Mouse (Mus musculus) CH12.LX (cell line): ENCODE results near the gene Kyat1. TPM values are rescaled to one million over a fixed set of nuclear protein-coding genes. Genes with fewer than 3 reads are reported as not detected.

ENCODE experiments used
- DNase-seq: peaks from one replicate; pipeline ENCODE4 v3.0.0-alpha.2; 2013; ENCODE audit errors: extremely low read depth
- H3K27ac ChIP-seq: 2 replicates; pipeline ENCODE4 v1.5.1; 2012; ENCODE audit warnings: low read depth, mild to moderate bottlenecking, control low read depth, moderate library complexity; ENCODE audit not compliant: insufficient read depth
- H3K27me3 ChIP-seq: replicated peaks from 2 replicates; pipeline ENCODE3; 2012; ENCODE audit warnings: inconsistent platforms
- H3K36me3 ChIP-seq, 2 experiments: replicated peaks in 1 of 2; 2 replicates each; pipeline versions ENCODE3 to v1.6.1; 2012; ENCODE audit warnings: inconsistent platforms in 1 of 2, low read length in 1 of 2, mild to moderate bottlenecking in 1 of 2, mixed read lengths in 1 of 2, moderate library complexity in 1 of 2; ENCODE audit not compliant: control insufficient read depth in 1 of 2, insufficient read depth in 1 of 2
- H3K4me1 ChIP-seq, 2 experiments: 2 replicates each; pipeline ENCODE4 v1.6.1; 2012; ENCODE audit warnings: inconsistent platforms in 1 of 2, moderate library complexity in 1 of 2; ENCODE audit not compliant: insufficient read depth in 2 of 2, control insufficient read depth in 1 of 2
- H3K4me2 ChIP-seq: 2 replicates; pipeline ENCODE4 v1.6.1; 2012; ENCODE audit warnings: low read depth, mild to moderate bottlenecking, control low read depth; ENCODE audit not compliant: poor library complexity, insufficient read depth, severe bottlenecking
- H3K4me3 ChIP-seq, 3 experiments: fragments of 150-350 bp in 1 of 3; sonication (generic) in 1 of 3; replicated peaks in 1 of 3; 2 replicates each; pipeline versions ENCODE3 to v1.5.1; 2011 to 2012; ENCODE audit warnings: low read depth in 2 of 3, low read length in 2 of 3, mild to moderate bottlenecking in 2 of 3, moderate library complexity in 2 of 3, control low read depth in 1 of 3, improper control_type of control experiment in 1 of 3, inconsistent platforms in 1 of 3, mixed read lengths in 1 of 3; ENCODE audit not compliant: poor library complexity in 1 of 3
- H3K79me2 ChIP-seq: replicated peaks from 2 replicates; pipeline ENCODE4 v1.6.1; 2012; ENCODE audit warnings: mild to moderate bottlenecking, moderate library complexity; ENCODE audit not compliant: control insufficient read depth, poor library complexity, insufficient read depth, severe bottlenecking; ENCODE audit errors: extremely low read depth
- H3K9ac ChIP-seq: 2 replicates; pipeline ENCODE4 v1.6.1; 2012; ENCODE audit warnings: low read depth, mild to moderate bottlenecking, control low read depth, moderate library complexity; ENCODE audit not compliant: insufficient read depth
- H3K9me3 ChIP-seq: replicated peaks from 2 replicates; pipeline ENCODE3; 2012; ENCODE audit warnings: low read length, inconsistent platforms, mixed read lengths
- BHLHE40 ChIP-seq: IDR thresholded peaks from 2 replicates; pipeline ENCODE4 v1.6.1; 2011; ENCODE audit warnings: mild to moderate bottlenecking, low read depth, low read length, improper control_type of control experiment
- CHD1 ChIP-seq: IDR thresholded peaks from 2 replicates; pipeline ENCODE4 v1.6.1; 2012; ENCODE audit warnings: low read depth, low read length, improper control_type of control experiment, inconsistent platforms
- CTCF ChIP-seq, 2 experiments: IDR thresholded peaks in 1 of 2; conservative IDR thresholded peaks in 1 of 2; 2 replicates each; pipeline ENCODE4 v1.5.1; 2011 to 2012; ENCODE audit warnings: low read depth in 2 of 2, low read length in 2 of 2, improper control_type of control experiment in 1 of 2, inconsistent platforms in 1 of 2, mild to moderate bottlenecking in 1 of 2, moderate library complexity in 1 of 2
- ELF1 ChIP-seq: IDR thresholded peaks from 2 replicates; pipeline ENCODE4 v1.6.1; 2014; ENCODE audit warnings: low read depth, mild to moderate bottlenecking, inconsistent platforms, low read length, improper control_type of control experiment
- EP300 ChIP-seq: IDR thresholded peaks from 2 replicates; pipeline ENCODE4 v1.6.1; 2011; ENCODE audit warnings: low read length, improper control_type of control experiment
- GABPA ChIP-seq: IDR thresholded peaks from 2 replicates; pipeline ENCODE4 v1.6.1; 2012; ENCODE audit warnings: low read depth, low read length, improper control_type of control experiment, inconsistent platforms; ENCODE audit not compliant: insufficient replicate concordance
- HCFC1 ChIP-seq: IDR thresholded peaks from 2 replicates; pipeline ENCODE4 v1.6.1; 2012; ENCODE audit warnings: low read depth, mild to moderate bottlenecking, inconsistent platforms, low read length, improper control_type of control experiment
- IRF4 ChIP-seq: IDR thresholded peaks from 2 replicates; pipeline ENCODE4 v1.6.1; 2014; ENCODE audit warnings: low read depth, mild to moderate bottlenecking, inconsistent platforms, low read length, improper control_type of control experiment
- JUN ChIP-seq: IDR thresholded peaks from 2 replicates; pipeline ENCODE4 v1.6.1; 2011; ENCODE audit warnings: low read depth, mild to moderate bottlenecking, low read length, improper control_type of control experiment, moderate library complexity; ENCODE audit not compliant: insufficient read depth
- JUND ChIP-seq: conservative IDR thresholded peaks from 2 replicates; pipeline ENCODE4 v1.6.1; 2011; ENCODE audit warnings: low read depth, low read length, improper control_type of control experiment
- KAT2A ChIP-seq: IDR thresholded peaks from 2 replicates; pipeline ENCODE4 v1.6.1; 2012; ENCODE audit warnings: low read length, improper control_type of control experiment, inconsistent platforms; ENCODE audit not compliant: insufficient replicate concordance
- MAX ChIP-seq: IDR thresholded peaks from 2 replicates; pipeline ENCODE4 v1.6.1; 2011; ENCODE audit warnings: low read length, improper control_type of control experiment
- MAZ ChIP-seq: IDR thresholded peaks from 2 replicates; pipeline ENCODE4 v1.6.1; 2012; ENCODE audit warnings: low read depth, mild to moderate bottlenecking, inconsistent platforms, low read length, improper control_type of control experiment, moderate library complexity
- MEF2A ChIP-seq: IDR thresholded peaks from 2 replicates; pipeline ENCODE4 v1.6.1; 2014; ENCODE audit warnings: low read depth, mild to moderate bottlenecking, inconsistent platforms, low read length, improper control_type of control experiment, borderline replicate concordance
- MXI1 ChIP-seq: IDR thresholded peaks from 2 replicates; pipeline ENCODE4 v1.6.1; 2011; ENCODE audit warnings: mild to moderate bottlenecking, low read depth, low read length, improper control_type of control experiment
- POLR2A ChIP-seq: IDR thresholded peaks from 2 replicates; pipeline ENCODE4 v1.6.1; 2011; ENCODE audit warnings: low read depth, mild to moderate bottlenecking, improper control_type of control experiment, low read length
- POLR2AphosphoS2 ChIP-seq: IDR thresholded peaks from 2 replicates; pipeline ENCODE4 v1.6.1; 2011; ENCODE audit warnings: low read depth, low read length, improper control_type of control experiment
- RAD21 ChIP-seq: IDR thresholded peaks from 2 replicates; pipeline ENCODE4 v1.6.1; 2011; ENCODE audit warnings: low read depth, mild to moderate bottlenecking, low read length, improper control_type of control experiment, moderate library complexity
- RCOR1 ChIP-seq: conservative IDR thresholded peaks from 2 replicates; pipeline ENCODE4 v1.6.1; 2012; ENCODE audit warnings: low read depth, mild to moderate bottlenecking, inconsistent platforms, low read length, improper control_type of control experiment
- SIN3A ChIP-seq: IDR thresholded peaks from 2 replicates; pipeline ENCODE4 v1.6.1; 2012; ENCODE audit warnings: low read length, improper control_type of control experiment, inconsistent platforms
- SMC3 ChIP-seq: IDR thresholded peaks from 2 replicates; pipeline ENCODE4 v1.6.1; 2011; ENCODE audit warnings: low read depth, low read length, improper control_type of control experiment
- TBP ChIP-seq: conservative IDR thresholded peaks from 2 replicates; pipeline ENCODE4 v1.6.1; 2011; ENCODE audit warnings: low read depth, low read length, improper control_type of control experiment
- TCF12 ChIP-seq: IDR thresholded peaks from 2 replicates; pipeline ENCODE4 v1.6.1; 2014; ENCODE audit warnings: low read depth, mild to moderate bottlenecking, inconsistent platforms, low read length, improper control_type of control experiment
- USF2 ChIP-seq: conservative IDR thresholded peaks from 2 replicates; pipeline ENCODE4 v1.6.1; 2011; ENCODE audit warnings: low read depth, low read length, improper control_type of control experiment
- ZKSCAN1 ChIP-seq: IDR thresholded peaks from 2 replicates; pipeline ENCODE4 v1.6.1; 2012; ENCODE audit warnings: low read depth, inconsistent platforms, low read length, improper control_type of control experiment, borderline replicate concordance
- ZMIZ1 ChIP-seq: IDR thresholded peaks from 2 replicates; pipeline ENCODE4 v1.6.1; 2012; ENCODE audit warnings: low read depth, mild to moderate bottlenecking, inconsistent platforms, low read length, improper control_type of control experiment
- ZNF384 ChIP-seq: IDR thresholded peaks from 2 replicates; pipeline ENCODE4 v1.6.1; 2012; ENCODE audit warnings: low read depth, low read length, improper control_type of control experiment, inconsistent platforms
- dilution Hi-C: fragments of 300-500 bp; cut with MboI; formaldehyde crosslinking; loops from 2 replicates; pipeline ENCODE4 v1.14.3; 2020; ENCODE audit warnings: low sequenced_read_pairs; ENCODE audit not compliant: extremely low pct_unique_long_range_greater_than_20kb, extremely low pct_ligation_motif_present
- in situ Hi-C: fragments of 300-500 bp; cut with MboI; formaldehyde crosslinking; loops from 3 replicates; pipeline ENCODE4 v1.14.3; 2019; ENCODE audit warnings: low sequenced_read_pairs, low pct_ligation_motif_present, low pct_unique_long_range_greater_than_20kb, mixed read lengths
- polyA plus RNA-seq: library from polyadenylated mRNA; unstranded; fragments of >175 nt; gene quantifications from 2 replicates; pipeline ENCODE4 v1.2.1, GENCODE M21; 2012; ENCODE audit warnings: low read depth; ENCODE audit not compliant: insufficient read length
- total RNA-seq, 2 experiments: library from RNA; depleted of rRNA; stranded (reverse); fragments of 300-350 nt in 1 of 2; fragments of >200 nt in 1 of 2; gene quantifications; 2 replicates each; pipeline ENCODE4 v1.2.3; 2012 to 2014

The Kyat1 gene
- total and polyA plus RNA-seq, 3 experiments: 5.0 to 7.0 (median 5.4) TPM

DNA sequence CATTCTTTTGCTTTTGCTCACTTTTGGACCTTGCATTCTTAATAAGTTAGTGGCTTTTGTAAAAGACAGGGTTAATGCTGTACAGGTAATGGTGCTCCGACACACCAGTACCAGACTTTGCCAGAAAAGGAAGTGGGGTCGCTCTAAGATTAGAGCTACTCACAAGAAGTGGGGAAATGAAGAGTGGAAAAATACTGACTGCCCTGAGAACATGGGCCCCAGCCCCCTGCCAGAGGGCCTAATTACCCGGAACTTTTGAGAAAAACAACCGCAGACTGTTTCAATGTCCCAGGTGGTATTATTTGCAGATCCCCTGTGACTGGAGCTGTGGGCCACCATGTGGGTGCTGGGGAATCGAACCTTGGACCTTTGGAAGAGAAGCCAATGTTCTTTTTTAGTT, 29.9 kb upstream of the Kyat1 start:
- no peak overlapping the region for H3K27ac ChIP-seq
- H3K4me3 ChIP-seq: no peak overlapping the region
- H3K9me3 ChIP-seq: peaks cover 2% of the 10 kb centered on the region
- no peaks in the 10 kb centered on the region for H3K79me2 ChIP-seq
- no peaks in the 10 kb centered on the region for H3K27me3 ChIP-seq
- dilution Hi-C loops: no loop called here
- H3K36me3 ChIP-seq: peaks cover 2 to 13% of the 10 kb centered on the region in 2 experiments
- TF ChIP-seq KAT2A (no peak), SMC3 (peak; percentile 35), MAX (no peak), ELF1 (peak; percentile 29; the same call in 1 of the 2 replicates), CTCF (conservative IDR thresholded peaks at IDR 0.05 in 1 of 2, IDR thresholded peaks at IDR 0.05 in 1 of 2; ENCODE audit: low read depth in 2 of 2, low read length in 2 of 2) (peak in 1 of 2 experiments; percentile 52; a peak in 2 of 4 replicates), BHLHE40 (0 out of 2 replicates have a peak, but pooled peaks have one; percentile 19), POLR2A (no peak), IRF4 (0 out of 2 replicates have a peak, but pooled peaks have one; percentile 17), USF2 (no peak), MXI1 (0 out of 2 replicates have a peak, but pooled peaks have one; percentile 31), MEF2A (0 out of 2 replicates have a peak, but pooled peaks have one; percentile 35), JUND (no peak), SIN3A (peak; percentile 64), RCOR1 (no peak), TCF12 (0 out of 2 replicates have a peak, but pooled peaks have one; percentile 28), JUN (no peak), MAZ (no peak), EP300 (peak; percentile 52), RAD21 (peak; percentile 42), CHD1 (no peak)
- TF ChIP-seq, all 38 proteins: peak for 11
- Histone ChIP-seq H3K4me2 (no peak overlapping the region), H3K4me1 (peaks cover 5 to 29% of the 10 kb centered on the region in 2 experiments; a peak in 3 of 4 replicates), H3K9ac (no peak overlapping the region)
- in situ Hi-C loops: no loop called here
- peak; percentile 77 for DNase-seq

DNA sequence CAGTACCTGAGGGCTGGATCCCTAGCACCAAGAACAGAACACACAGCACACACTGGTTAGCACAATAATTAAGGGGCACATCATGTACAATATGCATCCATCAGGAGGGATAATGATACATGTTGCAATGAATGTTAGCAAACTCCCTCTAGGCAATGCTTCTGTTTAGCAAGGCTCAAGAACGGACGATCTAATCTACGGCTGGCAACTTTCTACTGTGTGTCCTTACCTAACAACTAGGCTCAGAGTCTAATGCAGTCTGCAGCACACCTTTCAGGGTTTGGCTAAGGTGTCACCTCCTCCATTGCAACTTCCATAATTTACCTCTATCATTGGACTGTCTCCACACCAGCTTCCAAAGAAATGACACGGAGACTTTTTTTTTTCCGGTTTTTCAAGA, 10.6 kb upstream of the Kyat1 start:
- dilution Hi-C loops: no loop called here
- TF ChIP-seq JUN: no peak
- no peak for TF ChIP-seq KAT2A
- no peak for TF ChIP-seq ZNF384
- no peak for TF ChIP-seq POLR2A
- no peak for TF ChIP-seq RAD21
- no peak for TF ChIP-seq HCFC1
- TF ChIP-seq ZMIZ1: no peak
- TF ChIP-seq POLR2AphosphoS2: no peak
- no peak for TF ChIP-seq CHD1
- TF ChIP-seq MAZ: no peak
- TF ChIP-seq TBP: no peak
- no peak for TF ChIP-seq MEF2A
- TF ChIP-seq MAX: no peak
- TF ChIP-seq JUND: no peak
- TF ChIP-seq ZKSCAN1: no peak
- no peak for TF ChIP-seq GABPA
- TF ChIP-seq, all 38 proteins: peak for 0
- Histone ChIP-seq H3K4me2 (no peak overlapping the region), H3K9ac (no peak overlapping the region), H3K36me3 (no peaks in the 10 kb centered on the region), H3K9me3 (no peaks in the 10 kb centered on the region), H3K4me3 (no peak overlapping the region), H3K27me3 (no peaks in the 10 kb centered on the region), H3K79me2 (no peaks in the 10 kb centered on the region), H3K4me1 (peaks cover 0 to 4% of the 10 kb centered on the region in 2 experiments; a peak in 1 of 4 replicates), H3K27ac (no peak overlapping the region)
- no peak for DNase-seq
- in situ Hi-C loops: no loop called here
